Mouse (Mus musculus) monocyte, adult 2 months (primary cell): ENCODE measurements at regions not wholly inside any gene's neighbourhood (a gene's known extent, or its start where the extent isn't known, plus 50 kb on each side); places are given as distances from the start of the nearest gene placed in this dataset.

ENCODE experiments used
- DNase-seq, 2 experiments: peaks; one replicate each; pipeline ENCODE4 v3.0.0; 2022; ENCODE audit warnings: low spot score in 2 of 2, low read depth in 1 of 2

GRCm38 (mm10) chr2:71685239-71685638 lies 60.2 kb upstream of the Itga6 start:
- no peak for DNase-seq

GRCm38 (mm10) chr2:71689041-71689440 lies 56.4 kb upstream of the Itga6 start:
- no peak for DNase-seq

- no peak for DNase-seq
These were observed 54.9 kb upstream of the Itga6 start for GRCm38 (mm10) chr2:71690277-71691161.

- DNase-seq = no peak
These were observed 50.6 kb upstream of the Itga6 start for GRCm38 (mm10) chr2:71694758-71695310.
